Mouse (Mus musculus): Measurements from ENCODE around the gene Gm42906. TPM values are rescaled to one million over a fixed set of nuclear protein-coding genes. Genes with fewer than 3 reads are reported as not detected.

Gene Gm42906
- polyA plus RNA-seq, 1 experiment from 2014 or later = not detected

DNA sequence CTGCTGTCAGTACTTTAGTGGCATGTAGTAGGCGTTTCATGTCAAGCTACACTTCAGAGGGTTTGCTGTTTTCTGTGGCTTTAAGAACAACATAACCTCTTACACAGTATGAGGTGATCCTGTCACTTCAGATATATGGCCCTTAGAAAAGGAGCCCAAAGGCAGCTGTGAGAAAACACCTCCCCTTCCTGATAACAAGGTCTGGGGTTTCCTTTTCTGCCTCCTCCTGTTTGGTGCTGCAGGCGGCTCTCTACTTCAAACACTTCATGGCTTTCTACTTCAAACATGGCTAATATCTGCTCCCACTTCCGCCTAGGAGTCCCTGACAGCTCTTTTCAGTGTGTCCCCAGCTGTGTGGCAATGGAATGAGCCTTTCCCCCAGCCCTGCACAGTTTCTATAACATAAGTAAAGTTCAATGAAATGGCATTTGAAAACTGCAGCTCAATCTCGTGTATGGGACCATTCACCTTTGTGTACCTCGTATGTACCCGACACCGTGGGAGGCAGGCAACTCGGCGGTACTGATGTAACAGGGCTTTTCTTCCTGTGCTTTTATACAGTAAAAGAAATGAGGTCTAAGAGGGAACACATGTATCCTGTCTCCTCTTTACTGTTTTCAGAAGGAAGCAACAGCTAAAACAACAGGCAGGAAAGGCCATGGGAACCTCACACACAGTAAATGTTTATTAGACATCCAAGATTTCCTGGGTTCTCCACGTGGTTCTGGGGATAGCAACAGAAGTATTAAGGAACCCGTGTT, 180.7 kb downstream of the Gm42906 start:
- Histone ChIP-seq H3K4me2 (peak overlapping the region; percentile 33), H3K27ac (ENCODE audit: low read depth, low read length) (peak overlapping the region; percentile 51)
- 0 out of 2 replicates have a peak, but pooled peaks have one; percentile 29 for ATAC-seq (replicated peaks; ENCODE audit: insufficient number of reproducible peaks, low FRiP score, low TSS enrichment)

DNA sequence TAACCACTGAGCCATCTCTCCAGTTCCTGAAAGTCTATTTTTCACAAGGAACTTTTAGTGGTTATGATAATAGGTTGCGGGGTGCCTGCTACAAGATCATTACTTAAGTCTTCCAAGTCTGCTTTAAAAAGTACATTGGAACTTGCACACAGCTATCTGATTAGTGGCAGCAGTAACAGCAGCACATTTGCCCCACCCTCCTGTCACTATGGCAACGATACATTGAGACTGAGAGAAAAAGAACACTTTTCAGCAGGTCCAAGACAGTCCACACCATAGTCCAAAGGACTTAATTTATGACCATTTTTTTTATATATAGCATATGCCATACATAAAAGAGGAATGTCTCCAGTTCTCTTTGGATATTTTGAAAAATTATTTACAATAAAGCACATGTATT, 181.7 kb downstream of the Gm42906 start:
- no peak for ATAC-seq (replicated peaks; ENCODE audit: insufficient number of reproducible peaks, low FRiP score, low TSS enrichment)
- no peaks in the 10 kb centered on the region for H3K36me3 ChIP-seq (ENCODE audit: control insufficient read depth, insufficient read depth, low read length)
- 86% methylated on average over 2 of the region's 2 CpGs for WGBS (ENCODE audit: insufficient replicate concordance)
- H3K9me3 ChIP-seq (replicated peaks; ENCODE audit: control insufficient read depth, low read length) = no peaks in the 10 kb centered on the region
- H3K27ac ChIP-seq (ENCODE audit: low read depth, low read length) = no peak overlapping the region
- no peak overlapping the region for H3K4me2 ChIP-seq
- no peak overlapping the region for H3K4me3 ChIP-seq (ENCODE audit: low read depth, low read length)
- H3K27me3 ChIP-seq (ENCODE audit: control insufficient read depth, insufficient read depth, low read length) = no peaks in the 10 kb centered on the region
- H3K9ac ChIP-seq (ENCODE audit: low read depth, low read length) = no peak overlapping the region
- peaks cover 9% of the 10 kb centered on the region for H3K4me1 ChIP-seq (ENCODE audit: control insufficient read depth, insufficient read depth, low read length)

More for the DNA sequence above, 180.7 kb downstream of the Gm42906 start:
- H3K9ac ChIP-seq (ENCODE audit: low read depth, low read length) = no peak overlapping the region
- no peaks in the 10 kb centered on the region for H3K36me3 ChIP-seq (ENCODE audit: control insufficient read depth, insufficient read depth, low read length)
- no peak overlapping the region for H3K4me3 ChIP-seq (ENCODE audit: low read depth, low read length)
- H3K4me1 ChIP-seq (ENCODE audit: control insufficient read depth, insufficient read depth, low read length) = peaks cover 9% of the 10 kb centered on the region
- H3K9me3 ChIP-seq (replicated peaks; ENCODE audit: control insufficient read depth, low read length) = no peaks in the 10 kb centered on the region
- WGBS (ENCODE audit: insufficient replicate concordance) = 32% methylated on average over 11 of the region's 11 CpGs
- H3K27me3 ChIP-seq (ENCODE audit: control insufficient read depth, insufficient read depth, low read length) = no peaks in the 10 kb centered on the region

DNA sequence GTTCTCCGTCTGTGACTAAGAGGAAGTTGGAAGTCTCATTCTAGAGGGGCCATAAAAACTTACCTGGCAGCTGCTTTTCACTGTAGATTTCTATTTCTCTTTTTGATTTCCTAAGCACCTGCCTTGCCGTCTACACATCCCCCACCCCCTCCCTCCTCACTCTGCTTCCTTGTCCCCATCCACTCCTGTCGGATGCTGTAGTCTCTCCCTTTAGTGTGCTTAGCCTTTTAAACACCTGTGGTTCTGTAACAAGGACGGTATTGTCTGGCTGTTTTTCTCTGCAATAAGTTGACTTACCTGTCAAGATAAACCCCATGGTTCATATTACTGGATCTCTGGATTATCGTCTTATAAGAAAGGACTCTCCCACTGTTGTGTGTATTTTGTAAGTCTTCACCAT, 182.4 kb downstream of the Gm42906 start:
- Histone ChIP-seq H3K4me2 (no peak overlapping the region), H3K36me3 (ENCODE audit: control insufficient read depth, insufficient read depth, low read length) (no peaks in the 10 kb centered on the region), H3K4me3 (ENCODE audit: low read depth, low read length) (no peak overlapping the region), H3K4me1 (ENCODE audit: control insufficient read depth, insufficient read depth, low read length) (peaks cover 9% of the 10 kb centered on the region), H3K9ac (ENCODE audit: low read depth, low read length) (no peak overlapping the region), H3K27ac (ENCODE audit: low read depth, low read length) (no peak overlapping the region), H3K9me3 (replicated peaks; ENCODE audit: control insufficient read depth, low read length) (no peaks in the 10 kb centered on the region), H3K27me3 (ENCODE audit: control insufficient read depth, insufficient read depth, low read length) (no peaks in the 10 kb centered on the region)
- 85% methylated on average over 5 of the region's 5 CpGs for WGBS (ENCODE audit: insufficient replicate concordance)
- ATAC-seq (replicated peaks; ENCODE audit: insufficient number of reproducible peaks, low FRiP score, low TSS enrichment) = no peak

DNA sequence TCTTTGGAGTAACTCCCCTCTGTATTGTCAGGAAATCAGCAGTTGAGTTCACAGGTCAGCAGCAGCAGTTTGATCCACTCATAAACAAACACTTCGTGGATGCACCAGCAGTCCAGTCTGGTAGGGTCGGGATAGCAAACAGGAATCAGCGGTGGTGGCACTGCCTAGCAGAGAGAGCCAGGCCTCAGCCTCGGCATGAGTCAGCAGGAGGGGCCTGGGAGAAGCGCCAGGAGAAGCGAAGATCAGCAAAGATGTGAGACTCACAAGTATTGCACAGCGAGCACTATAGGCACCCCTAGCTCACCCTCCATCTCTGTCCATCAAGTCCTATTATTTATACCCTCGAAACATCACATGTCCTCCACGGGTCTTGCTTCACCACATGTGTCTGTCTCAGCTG, 189.2 kb downstream of the Gm42906 start:
- ATAC-seq (replicated peaks; ENCODE audit: insufficient number of reproducible peaks, low FRiP score, low TSS enrichment) = no peak
- Histone ChIP-seq H3K4me2 (no peak overlapping the region), H3K9ac (ENCODE audit: low read depth, low read length) (no peak overlapping the region), H3K27ac (ENCODE audit: low read depth, low read length) (no peak overlapping the region), H3K4me3 (ENCODE audit: low read depth, low read length) (no peak overlapping the region), H3K9me3 (replicated peaks; ENCODE audit: control insufficient read depth, low read length) (no peaks in the 10 kb centered on the region), H3K27me3 (ENCODE audit: control insufficient read depth, insufficient read depth, low read length) (0 out of 2 replicates have a peak, but pooled peaks cover 3% of the 10 kb centered on the region), H3K4me1 (ENCODE audit: control insufficient read depth, insufficient read depth, low read length) (no peaks in the 10 kb centered on the region), H3K36me3 (ENCODE audit: control insufficient read depth, insufficient read depth, low read length) (no peaks in the 10 kb centered on the region)
- 72% methylated on average over 9 of the region's 9 CpGs for WGBS (ENCODE audit: insufficient replicate concordance)

DNA sequence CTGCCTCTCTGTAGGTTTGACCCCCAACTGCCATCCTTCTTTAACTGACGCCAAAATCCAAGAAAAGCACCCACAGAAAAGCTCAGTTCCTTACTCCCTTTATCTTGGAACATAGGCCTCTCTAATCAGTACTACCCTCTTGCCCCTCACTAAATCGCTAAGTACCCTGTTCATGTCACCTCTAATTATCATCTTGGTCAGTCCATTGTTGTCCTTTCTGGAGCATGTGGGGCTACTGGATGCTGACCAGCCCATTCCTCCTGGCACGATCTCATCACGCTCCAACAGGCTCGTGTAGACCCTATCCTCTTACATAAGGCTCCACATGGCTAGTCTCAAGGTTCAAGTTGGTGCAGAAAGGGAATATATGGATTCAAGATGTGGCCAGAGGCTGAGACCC, 191.6 kb downstream of the Gm42906 start:
- H3K4me2 ChIP-seq = no peak overlapping the region
- no peaks in the 10 kb centered on the region for H3K36me3 ChIP-seq (ENCODE audit: control insufficient read depth, insufficient read depth, low read length)
- H3K9ac ChIP-seq (ENCODE audit: low read depth, low read length) = no peak overlapping the region
- H3K9me3 ChIP-seq (replicated peaks; ENCODE audit: control insufficient read depth, low read length) = no peaks in the 10 kb centered on the region
- no peak overlapping the region for H3K4me3 ChIP-seq (ENCODE audit: low read depth, low read length)
- 70% methylated on average over 5 of the region's 5 CpGs for WGBS (ENCODE audit: insufficient replicate concordance)
- H3K27ac ChIP-seq (ENCODE audit: low read depth, low read length) = no peak overlapping the region
- ATAC-seq (replicated peaks; ENCODE audit: insufficient number of reproducible peaks, low FRiP score, low TSS enrichment) = no peak
- no peaks in the 10 kb centered on the region; the same call in none of the 2 replicates for H3K4me1 ChIP-seq (ENCODE audit: control insufficient read depth, insufficient read depth, low read length)
- peaks cover 10% of the 10 kb centered on the region; the same call in 1 of the 2 replicates for H3K27me3 ChIP-seq (ENCODE audit: control insufficient read depth, insufficient read depth, low read length)

DNA sequence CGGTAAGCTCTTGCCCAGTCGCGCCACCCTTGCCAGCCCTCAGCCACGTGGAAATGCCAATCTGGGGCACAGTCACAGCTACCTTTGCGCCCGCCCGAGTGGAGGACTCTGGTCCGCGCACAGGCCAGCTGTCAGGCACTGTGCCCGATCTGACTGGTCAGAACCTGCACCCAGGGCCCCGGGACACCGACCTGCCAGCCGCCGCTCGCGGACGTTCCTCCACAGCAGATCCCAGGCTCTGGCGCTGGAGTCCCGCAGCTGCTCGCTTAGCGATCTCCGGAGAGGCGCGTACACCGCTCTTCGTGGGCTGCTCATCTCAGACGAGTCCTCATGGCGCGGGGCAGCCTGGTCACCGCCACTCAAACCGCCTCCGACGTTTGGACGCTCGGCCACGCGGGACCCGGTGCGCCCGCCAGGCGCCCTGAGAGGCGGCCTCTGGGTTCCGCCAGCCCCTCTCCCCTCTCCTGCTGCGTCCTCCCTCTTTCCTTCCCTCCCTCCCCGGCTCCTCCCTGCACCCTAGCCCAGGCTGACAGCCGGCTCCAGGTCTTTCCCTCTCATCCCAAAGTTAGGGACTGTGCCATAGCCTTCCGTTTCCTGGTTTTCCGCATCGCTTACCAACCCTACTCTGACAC, 194.4 kb downstream of the Gm42906 start, which contains the start of gene Stard13:
Stard13 (minus strand) TSS at position 437 of the 632 bp plus-strand sequence.
- peak; percentile 67 for ATAC-seq (replicated peaks; ENCODE audit: insufficient number of reproducible peaks, low FRiP score, low TSS enrichment)
- Histone ChIP-seq H3K27ac (ENCODE audit: low read depth, low read length) (no peak within 1 kb of the TSS), H3K36me3 (ENCODE audit: control insufficient read depth, insufficient read depth, low read length) (no peaks in the 10 kb centered on the region), H3K9me3 (replicated peaks; ENCODE audit: control insufficient read depth, low read length) (no peaks in the 10 kb centered on the region), H3K4me1 (ENCODE audit: control insufficient read depth, insufficient read depth, low read length) (no peaks in the 10 kb centered on the region; the same call in none of the 2 replicates), H3K27me3 (ENCODE audit: control insufficient read depth, insufficient read depth, low read length) (peaks cover 10% of the 10 kb centered on the region; the same call in 1 of the 2 replicates), H3K4me3 (ENCODE audit: low read depth, low read length) (peak within 1 kb of the TSS; percentile 60), H3K9ac (ENCODE audit: low read depth, low read length) (peak within 1 kb of the TSS; percentile 74), H3K4me2 (peak within 1 kb of the TSS; percentile 96)
- under 1% methylated on average over 48 of the region's 49 CpGs for WGBS (ENCODE audit: insufficient replicate concordance)

DNA sequence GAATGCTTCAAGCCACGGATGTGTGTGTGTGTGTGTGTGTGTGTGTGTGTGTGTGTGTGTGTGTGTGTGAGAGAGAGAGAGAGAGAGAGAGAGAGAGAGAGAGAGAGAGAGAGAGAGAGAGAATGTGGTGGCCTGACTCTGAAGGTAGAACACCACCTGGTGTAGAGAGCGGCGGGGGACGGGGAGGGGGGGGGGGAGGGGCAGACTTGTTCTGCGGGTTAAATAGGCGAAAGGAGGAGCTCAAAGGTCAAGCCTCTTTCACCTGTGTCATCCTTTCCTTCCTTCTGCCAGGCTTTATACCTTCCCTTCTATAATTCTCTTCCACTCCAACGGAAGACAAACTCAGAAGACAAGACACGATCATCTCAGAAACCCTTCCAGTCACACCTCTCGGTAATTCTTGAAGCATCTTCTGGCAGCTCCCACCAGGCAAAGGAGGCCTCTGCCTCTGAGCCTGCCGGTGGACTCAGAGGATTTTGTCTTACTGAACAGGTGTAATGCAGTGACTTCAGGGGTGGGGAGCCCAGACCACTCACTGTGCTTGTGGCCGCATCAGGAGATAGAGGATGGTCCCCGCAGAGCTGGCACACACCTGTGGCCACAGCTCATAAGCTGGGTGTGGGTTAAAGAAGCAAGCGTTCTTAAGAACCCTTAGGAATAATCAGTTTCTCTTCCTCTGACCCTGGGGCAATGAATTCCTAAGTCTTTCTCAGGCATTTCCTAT, 195.2 kb downstream of the Gm42906 start:
- peak overlapping the region; percentile 60 for H3K4me3 ChIP-seq (ENCODE audit: low read depth, low read length)
- ATAC-seq (replicated peaks; ENCODE audit: insufficient number of reproducible peaks, low FRiP score, low TSS enrichment) = no peak
- no peaks in the 10 kb centered on the region for H3K9me3 ChIP-seq (replicated peaks; ENCODE audit: control insufficient read depth, low read length)
- H3K4me2 ChIP-seq = peak overlapping the region; percentile 96
- no peak overlapping the region for H3K27ac ChIP-seq (ENCODE audit: low read depth, low read length)
- peak overlapping the region; percentile 74 for H3K9ac ChIP-seq (ENCODE audit: low read depth, low read length)
- 28% methylated on average over 10 of the region's 13 CpGs for WGBS (ENCODE audit: insufficient replicate concordance)
- H3K27me3 ChIP-seq (ENCODE audit: control insufficient read depth, insufficient read depth, low read length) = peaks cover 10% of the 10 kb centered on the region; the same call in 1 of the 2 replicates
- H3K4me1 ChIP-seq (ENCODE audit: control insufficient read depth, insufficient read depth, low read length) = no peaks in the 10 kb centered on the region; the same call in none of the 2 replicates
- no peaks in the 10 kb centered on the region for H3K36me3 ChIP-seq (ENCODE audit: control insufficient read depth, insufficient read depth, low read length)

DNA sequence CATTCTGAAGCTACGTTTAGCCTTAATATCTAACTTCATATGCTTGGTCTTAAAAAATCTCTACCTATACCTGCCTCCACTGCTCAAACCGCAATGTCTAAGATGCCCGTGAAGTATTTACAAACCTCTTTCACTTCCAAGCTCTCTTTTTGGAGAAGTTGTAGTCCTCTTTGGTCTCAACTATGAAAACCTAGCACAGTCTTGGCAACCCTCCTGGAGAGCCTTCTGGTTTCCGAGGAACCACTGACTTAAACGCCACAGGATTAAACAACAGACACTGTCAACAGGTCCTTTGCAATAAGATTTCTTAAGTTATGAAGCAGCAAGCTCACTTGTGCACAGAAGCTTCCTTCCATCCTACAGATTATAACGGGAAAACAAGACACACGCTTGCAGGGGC, 196.1 kb downstream of the Gm42906 start:
- no peak overlapping the region for H3K9ac ChIP-seq (ENCODE audit: low read depth, low read length)
- H3K4me2 ChIP-seq = no peak overlapping the region
- H3K36me3 ChIP-seq (ENCODE audit: control insufficient read depth, insufficient read depth, low read length) = no peaks in the 10 kb centered on the region
- no peak overlapping the region for H3K4me3 ChIP-seq (ENCODE audit: low read depth, low read length)
- ATAC-seq (replicated peaks; ENCODE audit: insufficient number of reproducible peaks, low FRiP score, low TSS enrichment) = no peak
- no peaks in the 10 kb centered on the region; the same call in none of the 2 replicates for H3K4me1 ChIP-seq (ENCODE audit: control insufficient read depth, insufficient read depth, low read length)
- no peaks in the 10 kb centered on the region for H3K9me3 ChIP-seq (replicated peaks; ENCODE audit: control insufficient read depth, low read length)
- 86% methylated on average over 7 of the region's 7 CpGs for WGBS (ENCODE audit: insufficient replicate concordance)
- H3K27ac ChIP-seq (ENCODE audit: low read depth, low read length) = no peak overlapping the region
- H3K27me3 ChIP-seq (ENCODE audit: control insufficient read depth, insufficient read depth, low read length) = peaks cover 10% of the 10 kb centered on the region; the same call in 1 of the 2 replicates

Data from heart, embryonic 11.5 days (tissue).